Mouse (Mus musculus): ENCODE measurements at regions not wholly inside any gene's neighbourhood (a gene's known extent, or its start where the extent isn't known, plus 50 kb on each side); places are given as distances from the start of the nearest gene placed in this dataset.

DNA sequence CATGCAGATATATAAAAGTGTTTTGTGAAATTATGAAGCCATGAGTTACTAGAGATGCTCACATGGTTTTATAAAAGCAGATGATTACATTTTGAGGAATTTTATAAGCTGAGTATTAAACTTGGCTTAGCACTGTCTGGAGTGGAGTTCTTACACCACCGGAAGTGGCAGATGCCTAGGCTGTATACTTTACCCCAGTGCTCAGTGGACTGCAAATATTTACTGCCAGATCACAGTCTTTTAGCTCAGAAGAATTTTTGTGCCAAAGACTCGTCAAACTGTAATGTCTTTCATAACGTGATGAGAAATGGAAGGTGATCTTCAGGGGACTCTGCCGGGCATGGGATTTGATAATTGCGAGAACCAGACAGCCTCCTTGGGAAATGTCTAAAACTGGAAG lies 136.1 kb upstream of the 9330182O14Rik start:
- DNase-seq = no peak

DNA sequence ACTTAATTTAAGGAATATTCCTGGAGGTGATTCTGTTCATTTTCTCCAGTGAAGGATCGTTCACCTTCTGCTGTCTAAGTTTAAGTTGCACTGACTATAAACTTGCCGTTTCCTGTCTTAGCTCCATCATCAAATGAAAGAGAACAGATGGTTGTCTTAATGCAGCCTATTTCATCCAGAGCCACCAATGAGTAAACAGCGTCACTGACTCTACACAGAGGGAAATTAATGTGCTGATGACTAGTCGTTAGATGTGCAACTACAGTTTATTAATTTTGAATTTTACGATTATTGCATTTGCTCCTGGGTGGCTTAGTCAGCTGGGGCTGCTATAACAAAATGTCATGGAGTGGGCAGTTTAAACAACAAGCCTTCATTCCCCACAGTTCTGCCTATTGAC lies 134.1 kb upstream of the 9330182O14Rik start:
- DNase-seq = no peak

- no peak for DNase-seq
Measured at GRCm38 (mm10) chr15:40005096-40005495, 129.1 kb upstream of the 9330182O14Rik start.

DNA sequence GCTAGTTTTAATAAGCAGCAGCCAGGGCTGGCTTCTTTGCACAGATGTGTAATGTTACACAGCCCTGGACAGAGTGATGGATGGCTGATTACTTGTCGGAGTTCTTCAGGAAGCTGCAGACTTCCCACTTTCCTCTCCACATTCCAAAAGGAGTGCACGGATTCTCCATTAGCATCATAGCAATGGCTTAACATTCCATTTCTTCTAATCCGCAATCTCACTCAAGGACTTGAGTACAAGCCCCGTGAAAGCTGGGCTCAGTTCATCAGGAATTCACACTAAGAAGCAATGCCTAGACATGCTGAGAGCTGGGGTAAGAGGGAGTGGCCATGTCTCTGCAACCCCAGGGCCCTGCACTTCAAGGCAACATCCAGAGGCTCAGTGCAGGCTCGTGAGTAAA lies 126.3 kb upstream of the 9330182O14Rik start:
- DNase-seq = no peak

- no peak for DNase-seq
Measured at GRCm38 (mm10) chr15:40013833-40014232, 120.3 kb upstream of the 9330182O14Rik start.

- DNase-seq = no peak
Measured at GRCm38 (mm10) chr15:40017019-40017418, 117.1 kb upstream of the 9330182O14Rik start.

DNA sequence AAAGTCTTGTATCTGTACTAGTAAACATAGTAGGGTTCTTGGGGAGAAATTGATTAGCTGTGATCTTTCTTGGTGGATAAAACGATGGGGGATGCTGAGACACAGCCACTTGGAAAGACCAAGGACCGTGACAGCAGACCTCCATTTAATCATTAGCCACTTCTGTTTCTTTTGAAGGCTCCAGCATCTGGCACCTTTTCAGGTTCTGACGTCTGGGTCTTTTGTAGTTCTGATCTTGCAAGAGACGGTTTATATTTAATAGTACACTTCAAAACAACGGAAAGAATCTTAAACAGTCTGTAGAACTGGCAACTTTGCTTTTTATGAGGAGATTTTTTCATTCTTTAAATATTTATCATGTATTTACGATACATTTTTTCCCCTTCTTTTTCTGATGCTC lies 116.6 kb upstream of the 9330182O14Rik start:
- DNase-seq = peak; percentile 28 to 48

- DNase-seq = no peak
Measured at GRCm38 (mm10) chr15:40018047-40018791, 115.9 kb upstream of the 9330182O14Rik start.

GRCm38 (mm10) chr15:40018792-40019151 lies 115.4 kb upstream of the 9330182O14Rik start:
- DNase-seq = no peak

- no peak for DNase-seq
Measured at GRCm38 (mm10) chr15:40019226-40019625, 114.9 kb upstream of the 9330182O14Rik start.

- no peak for DNase-seq
Measured at GRCm38 (mm10) chr15:40020097-40020496, 114.1 kb upstream of the 9330182O14Rik start.

- no peak for DNase-seq
Measured at GRCm38 (mm10) chr15:40020646-40021045, 113.5 kb upstream of the 9330182O14Rik start.

- DNase-seq = no peak
Measured at GRCm38 (mm10) chr15:40023195-40023594, 111.0 kb upstream of the 9330182O14Rik start.

DNA sequence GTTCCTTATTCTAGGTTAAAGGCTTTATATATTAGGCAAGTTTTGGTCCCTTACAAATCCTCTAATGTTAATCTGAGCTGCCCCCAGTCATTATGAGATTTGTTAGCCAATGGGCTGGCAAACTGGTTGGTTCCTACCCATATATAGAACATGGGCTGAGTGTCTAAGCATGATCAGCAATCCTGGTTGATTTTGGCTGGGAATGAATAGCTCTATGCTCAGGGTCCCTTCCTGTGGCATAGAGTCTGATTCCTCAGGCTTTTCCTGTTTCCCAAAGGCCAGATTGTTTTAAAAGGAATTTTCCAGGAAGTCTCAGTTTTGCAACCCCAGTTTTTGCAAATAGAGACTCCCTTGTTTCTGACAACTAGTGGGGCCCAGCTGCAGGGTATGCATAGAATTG lies 102.1 kb upstream of the 9330182O14Rik start:
- DNase-seq = no peak

- no peak for DNase-seq
Measured at GRCm38 (mm10) chr15:40036181-40036580, 98.0 kb upstream of the 9330182O14Rik start.

DNA sequence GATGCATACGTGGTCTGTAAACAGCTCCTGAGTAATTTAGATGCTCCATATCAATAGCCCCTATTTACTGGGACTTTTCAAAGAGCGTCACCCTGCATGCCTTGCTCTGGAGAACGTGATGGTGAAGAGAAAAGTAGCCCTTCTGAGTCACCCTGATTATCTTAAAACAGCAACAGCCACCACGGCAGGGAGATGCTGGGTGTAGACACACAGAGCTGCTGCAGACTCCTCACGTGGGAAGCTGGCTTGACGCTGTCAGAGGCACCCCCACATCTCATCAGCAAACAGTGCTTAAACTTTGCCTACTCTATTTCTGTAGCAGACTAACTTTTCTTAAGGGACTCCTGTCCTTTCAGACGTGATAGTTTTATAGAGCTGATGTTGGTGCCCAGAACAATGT lies 96.9 kb upstream of the 9330182O14Rik start:
- DNase-seq = no peak

- DNase-seq = no peak
Measured at GRCm38 (mm10) chr15:40046219-40046618, 87.9 kb upstream of the 9330182O14Rik start.

GRCm38 (mm10) chr15:40047100-40047499 lies 87.1 kb upstream of the 9330182O14Rik start:
- DNase-seq = no peak

DNA sequence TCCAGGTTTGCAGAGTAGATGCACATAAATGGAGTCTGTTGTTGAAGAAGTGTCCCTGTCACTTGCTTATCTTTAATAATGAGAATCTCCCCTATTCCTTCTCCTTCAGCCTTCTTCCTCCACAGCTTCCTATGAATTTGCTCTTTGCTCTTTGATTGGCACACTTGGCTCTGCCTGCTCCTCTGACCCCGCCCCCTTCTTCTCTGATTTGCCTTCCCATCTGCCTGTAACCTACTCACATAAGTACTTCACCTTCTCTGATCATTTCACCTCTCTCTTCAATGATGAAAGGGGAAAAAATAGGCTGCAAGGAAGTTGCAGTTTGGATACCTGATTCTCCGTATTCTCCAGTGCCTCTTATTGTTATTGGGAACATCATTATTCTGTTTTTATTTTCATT lies 66.1 kb upstream of the 9330182O14Rik start:
- peak in 1 of 2 experiments; percentile 5 for DNase-seq

GRCm38 (mm10) chr15:40075334-40075893 lies 58.8 kb upstream of the 9330182O14Rik start:
- peak in 1 of 2 experiments; percentile 7 for DNase-seq

DNA sequence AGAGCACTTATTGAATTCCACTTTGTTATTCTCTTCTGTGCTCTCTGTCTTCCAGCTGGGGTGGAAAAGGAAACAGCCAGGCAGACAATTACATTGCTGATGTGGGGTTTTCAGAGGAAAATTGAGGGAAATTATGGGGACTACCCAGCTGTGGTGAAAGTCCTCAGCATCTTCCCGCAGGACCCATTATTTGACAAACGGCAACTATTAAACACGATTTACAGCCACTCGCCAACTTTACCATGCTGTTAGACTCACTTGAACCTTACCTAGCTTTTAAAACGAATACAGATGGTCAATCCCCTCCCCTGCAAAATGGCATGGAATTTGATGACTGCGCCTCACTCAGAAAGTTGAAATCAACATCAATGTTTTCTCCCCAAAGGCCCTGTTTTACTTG lies 54.3 kb upstream of the 9330182O14Rik start:
- DNase-seq = no peak

Measured in kidney, postnatal 36 days (tissue).